Mouse (Mus musculus): ENCODE data around the gene Kmt2b. TPM values are rescaled to one million over a fixed set of nuclear protein-coding genes. Genes with fewer than 3 reads are reported as not detected.

Gene Kmt2b
- total and polyA plus RNA-seq, 3 experiments, result 15.6 to 48.2 TPM; not detected in 1

GRCm38 (mm10) chr7:30522871-30523270, 65.7 kb downstream of the Kmt2b start:
- Histone ChIP-seq H3K27me3 (ENCODE audit: control insufficient read depth in 1 of 2, insufficient read depth in 2 of 2, low read length in 2 of 2) (no peaks in the 10 kb centered on the region), H3K36me3 (ENCODE audit: control insufficient read depth in 1 of 2, insufficient read depth in 2 of 2, low read length in 2 of 2) (no peaks in the 10 kb centered on the region), H3K4me1 (ENCODE audit: control insufficient read depth in 1 of 2, insufficient read depth in 2 of 2, low read length in 2 of 2) (no peaks in the 10 kb centered on the region), H3K79me2 (ENCODE audit: control insufficient read depth, insufficient read depth, low read length, poor library complexity) (no peaks in the 10 kb centered on the region), H3K27ac (ENCODE audit: control insufficient read depth, low read depth, low read length) (no peak overlapping the region), H3K4me3 (ENCODE audit: control insufficient read depth in 1 of 2, insufficient read depth in 1 of 2, low read depth in 2 of 2, low read length in 2 of 2) (no peak overlapping the region), H3K9ac (ENCODE audit: control insufficient read depth, low read depth, low read length, poor library complexity, severe bottlenecking) (no peak overlapping the region), H3K9me3 (replicated peaks; ENCODE audit: insufficient read depth, low read length) (no peaks in the 10 kb centered on the region)
- no peak for DNase-seq (ENCODE audit: low read depth, low spot score)
- TF ChIP-seq HCFC1 (IDR thresholded peaks at IDR 0.05; ENCODE audit: low read depth, low read length), result no peak
- no peak for TF ChIP-seq ELF1 (IDR thresholded peaks at IDR 0.05; ENCODE audit: low read depth, low read length)
- no peak for TF ChIP-seq CTCF (IDR thresholded peaks at IDR 0.05 in 2 of 3, conservative IDR thresholded peaks at IDR 0.05 in 1 of 3; ENCODE audit: control insufficient read depth in 1 of 3, insufficient read depth in 1 of 3, low read depth in 2 of 3, low read length in 3 of 3, poor library complexity in 1 of 3, severe bottlenecking in 1 of 3)
- TF ChIP-seq MXI1 (IDR thresholded peaks at IDR 0.05; ENCODE audit: low read depth, low read length), result no peak
- TF ChIP-seq TBP (IDR thresholded peaks at IDR 0.05; ENCODE audit: low read depth, low read length), result no peak
- TF ChIP-seq MAFK (IDR thresholded peaks at IDR 0.05; ENCODE audit: borderline replicate concordance, low read depth, low read length), result no peak
- no peak for TF ChIP-seq MYC (IDR thresholded peaks at IDR 0.05; ENCODE audit: low read depth, low read length)
- TF ChIP-seq MAZ (IDR thresholded peaks at IDR 0.05; ENCODE audit: low read depth, low read length), result no peak
- no peak for TF ChIP-seq EP300 (IDR thresholded peaks at IDR 0.05; ENCODE audit: low read depth in 1 of 2, low read length in 2 of 2)
- no peak for TF ChIP-seq KAT2A (conservative IDR thresholded peaks at IDR 0.05; ENCODE audit: low read depth, low read length)
- TF ChIP-seq MAX (IDR thresholded peaks at IDR 0.05; ENCODE audit: low read length), result no peak
- no peak for TF ChIP-seq MEF2A (IDR thresholded peaks at IDR 0.05; ENCODE audit: extremely low read depth, insufficient replicate concordance, low read depth, low read length, poor library complexity, severe bottlenecking)
- no peak for TF ChIP-seq POLR2AphosphoS2 (IDR thresholded peaks at IDR 0.05; ENCODE audit: low read length)
- TF ChIP-seq SMC3 (IDR thresholded peaks at IDR 0.05; ENCODE audit: low read depth, low read length), result no peak
- no peak for TF ChIP-seq MYB (IDR thresholded peaks at IDR 0.05; ENCODE audit: low read depth, low read length)

GRCm38 (mm10) chr7:30520856-30521255, 67.7 kb downstream of the Kmt2b start:
- Histone ChIP-seq H3K27me3 (ENCODE audit: control insufficient read depth in 1 of 2, insufficient read depth in 2 of 2, low read length in 2 of 2) (no peaks in the 10 kb centered on the region), H3K9ac (ENCODE audit: control insufficient read depth, low read depth, low read length, poor library complexity, severe bottlenecking) (no peak overlapping the region), H3K79me2 (ENCODE audit: control insufficient read depth, insufficient read depth, low read length, poor library complexity) (no peaks in the 10 kb centered on the region), H3K9me3 (replicated peaks; ENCODE audit: insufficient read depth, low read length) (no peaks in the 10 kb centered on the region), H3K36me3 (ENCODE audit: control insufficient read depth in 1 of 2, insufficient read depth in 2 of 2, low read length in 2 of 2) (no peaks in the 10 kb centered on the region), H3K27ac (ENCODE audit: control insufficient read depth, low read depth, low read length) (no peak overlapping the region), H3K4me3 (ENCODE audit: control insufficient read depth in 1 of 2, insufficient read depth in 1 of 2, low read depth in 2 of 2, low read length in 2 of 2) (no peak overlapping the region), H3K4me1 (ENCODE audit: control insufficient read depth in 1 of 2, insufficient read depth in 2 of 2, low read length in 2 of 2) (no peaks in the 10 kb centered on the region)
- DNase-seq (ENCODE audit: low read depth, low spot score), result no peak
- TF ChIP-seq POLR2AphosphoS2 (IDR thresholded peaks at IDR 0.05; ENCODE audit: low read length) (no peak), GABPA (IDR thresholded peaks at IDR 0.05; ENCODE audit: low read depth, low read length) (no peak), HCFC1 (IDR thresholded peaks at IDR 0.05; ENCODE audit: low read depth, low read length) (no peak), CTCF (IDR thresholded peaks at IDR 0.05 in 2 of 3, conservative IDR thresholded peaks at IDR 0.05 in 1 of 3; ENCODE audit: control insufficient read depth in 1 of 3, insufficient read depth in 1 of 3, low read depth in 2 of 3, low read length in 3 of 3, poor library complexity in 1 of 3, severe bottlenecking in 1 of 3) (no peak), CHD2 (IDR thresholded peaks at IDR 0.05; ENCODE audit: low read length) (no peak), MYB (IDR thresholded peaks at IDR 0.05; ENCODE audit: low read depth, low read length) (no peak), NRF1 (IDR thresholded peaks at IDR 0.05; ENCODE audit: insufficient read depth, low read depth, low read length, poor library complexity, severe bottlenecking) (no peak), ETS1 (IDR thresholded peaks at IDR 0.05; ENCODE audit: low read depth, low read length) (no peak), ZMIZ1 (IDR thresholded peaks at IDR 0.05; ENCODE audit: low read depth, low read length) (no peak)
